Mouse (Mus musculus) v-Abl transformed pro-B cells (cell line): ENCODE data around the gene Eno2.

Experiments
- in situ Hi-C, 2 experiments: fragments of 400-800 bp; cut with MboI; formaldehyde crosslinking; loops; one replicate each; pipeline ENCODE4 v1.15.1; 2025; ENCODE audit not compliant: unreplicated experiment in 2 of 2

Gene Eno2

DNA sequence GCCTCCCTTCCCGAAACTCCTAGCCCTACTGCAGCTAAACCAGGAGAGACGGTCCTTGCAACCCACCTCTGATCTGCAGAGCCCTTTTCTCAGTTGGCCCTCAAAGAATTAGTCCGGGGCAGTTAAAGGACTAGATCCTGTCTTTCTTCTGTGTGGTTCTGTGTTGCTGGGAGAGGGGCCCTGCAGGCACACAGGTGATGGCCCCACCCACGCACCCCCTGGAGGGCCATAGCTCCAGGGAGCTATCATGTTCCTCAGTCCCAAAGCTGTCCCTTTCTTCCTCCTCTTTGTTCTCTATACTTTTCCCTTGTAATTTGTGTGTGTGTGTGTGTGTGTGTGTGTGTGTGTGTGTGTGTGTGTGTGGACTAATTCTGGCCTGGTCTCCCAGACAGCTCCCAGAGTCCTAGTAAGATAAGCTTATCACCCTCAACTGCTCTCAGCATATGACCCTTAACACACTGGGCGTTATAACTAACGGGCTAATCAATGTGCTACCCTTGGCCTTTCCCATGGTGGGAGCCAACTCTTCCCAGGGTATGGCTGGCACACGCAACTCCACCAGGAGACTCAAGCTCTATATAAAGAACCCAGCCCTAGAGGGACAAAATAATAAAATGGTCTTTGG lies 50.0 kb downstream of the Eno2 start:
- in situ Hi-C loops: loop anchor here in 1 of 2 experiments (10.0 kb wide), 1 partner anchor 315 kb away; the partner anchor contains the start of gene Ing4

DNA sequence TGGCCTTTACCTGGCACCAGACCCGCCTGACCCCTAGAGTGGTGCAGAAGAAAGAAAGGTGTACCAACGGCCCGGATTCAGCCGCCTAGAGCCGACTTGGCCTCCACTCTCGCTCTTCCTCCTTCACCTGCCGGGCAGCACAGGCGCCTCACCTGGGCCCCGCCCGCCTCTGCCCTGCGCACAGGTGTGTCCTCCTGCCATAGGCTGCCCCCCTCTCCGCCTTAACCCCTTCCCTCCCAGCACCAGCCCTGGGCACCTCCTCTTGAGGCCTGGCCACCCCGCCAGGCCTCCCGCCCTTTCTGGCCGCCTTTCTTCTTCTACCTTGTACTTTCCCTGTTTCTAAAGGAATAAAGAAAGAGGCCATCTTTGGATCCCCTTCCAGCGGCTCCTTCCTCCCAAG lies 50.8 kb downstream of the Eno2 start:
- in situ Hi-C loops: loop anchor here in 1 of 2 experiments (10.0 kb wide), 1 partner anchor 316 kb away; the partner anchor contains the start of gene Ing4

DNA sequence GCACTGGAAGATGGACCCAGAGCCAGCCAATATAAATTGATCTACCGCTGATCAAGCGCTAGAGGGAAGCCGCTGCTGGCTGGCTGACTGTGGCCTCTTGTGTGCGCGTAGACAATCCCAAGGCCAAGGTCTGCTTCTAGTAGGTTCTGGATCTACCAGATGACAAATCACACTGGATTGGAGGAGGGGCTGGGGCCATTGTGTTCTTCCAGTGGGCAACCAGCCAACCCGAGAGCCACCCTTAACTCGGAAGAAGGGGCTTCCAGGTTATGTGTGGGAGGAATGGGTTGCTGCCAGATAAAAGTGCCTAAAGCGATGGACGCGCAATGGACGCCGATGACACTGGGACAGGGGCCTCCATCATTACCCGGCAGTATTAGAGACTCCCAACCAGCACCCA lies 51.5 kb downstream of the Eno2 start:
- in situ Hi-C loops: loop anchor here in 1 of 2 experiments (10.0 kb wide), 1 partner anchor 317 kb away; the partner anchor contains the start of gene Ing4

DNA sequence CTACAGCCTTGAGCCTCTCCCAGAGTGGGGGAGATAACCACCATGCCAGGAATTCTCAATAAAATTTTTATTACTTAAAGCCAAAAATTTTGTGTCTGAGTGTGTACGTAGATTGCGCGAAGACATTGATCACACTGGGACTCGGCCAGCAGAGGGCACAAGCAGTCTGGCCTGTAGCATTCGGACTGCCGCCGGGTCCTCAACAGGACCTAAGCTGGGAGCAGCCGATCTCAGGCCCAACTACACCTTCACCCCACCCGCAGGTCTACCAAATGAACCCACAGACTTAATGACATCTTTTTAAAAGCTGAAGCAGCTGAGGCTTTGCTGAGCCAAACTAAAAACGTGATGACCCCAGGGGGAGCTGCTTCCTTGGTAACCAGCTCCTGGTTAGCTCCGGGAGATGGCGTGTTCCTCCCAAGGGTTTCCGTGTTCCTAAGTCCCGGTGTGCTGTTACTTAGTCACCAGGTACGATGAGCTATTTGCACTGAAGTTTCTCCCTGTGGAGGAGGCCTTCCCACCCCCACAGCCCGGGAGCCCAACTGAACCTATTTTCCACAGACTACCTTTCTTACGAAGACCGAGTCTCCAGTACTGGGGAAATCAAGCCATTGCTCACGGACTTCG lies 52.5 kb downstream of the Eno2 start:
- in situ Hi-C loops: loop anchor here in 1 of 2 experiments (10.0 kb wide), 1 partner anchor 318 kb away; the partner anchor contains the start of gene Ing4

DNA sequence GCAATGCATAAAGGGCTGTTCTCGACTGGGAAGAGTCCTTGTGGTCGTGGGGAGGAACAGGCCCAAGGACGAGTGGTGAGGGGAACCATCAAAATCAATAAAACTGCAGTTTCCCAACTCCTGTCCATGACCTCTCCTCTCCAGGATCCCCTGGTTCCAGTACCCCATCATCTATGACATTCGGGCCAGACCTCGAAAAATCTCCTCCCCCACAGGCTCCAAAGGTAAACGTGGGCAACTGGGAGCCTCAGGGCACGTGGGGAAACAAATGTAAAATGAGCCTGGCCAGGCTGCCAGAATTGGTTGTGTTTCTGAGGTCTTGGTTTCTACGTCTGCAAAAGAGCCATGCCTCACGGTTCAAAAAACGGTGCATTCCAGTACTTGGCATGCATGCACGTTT lies 56.6 kb downstream of the Eno2 start:
- in situ Hi-C loops: loop anchor here (5.0 to 10.0 kb wide), 4 partner anchors 34 to 329 kb away; partner anchors contain the start of gene Ing4 (in 1 of the 2)

DNA sequence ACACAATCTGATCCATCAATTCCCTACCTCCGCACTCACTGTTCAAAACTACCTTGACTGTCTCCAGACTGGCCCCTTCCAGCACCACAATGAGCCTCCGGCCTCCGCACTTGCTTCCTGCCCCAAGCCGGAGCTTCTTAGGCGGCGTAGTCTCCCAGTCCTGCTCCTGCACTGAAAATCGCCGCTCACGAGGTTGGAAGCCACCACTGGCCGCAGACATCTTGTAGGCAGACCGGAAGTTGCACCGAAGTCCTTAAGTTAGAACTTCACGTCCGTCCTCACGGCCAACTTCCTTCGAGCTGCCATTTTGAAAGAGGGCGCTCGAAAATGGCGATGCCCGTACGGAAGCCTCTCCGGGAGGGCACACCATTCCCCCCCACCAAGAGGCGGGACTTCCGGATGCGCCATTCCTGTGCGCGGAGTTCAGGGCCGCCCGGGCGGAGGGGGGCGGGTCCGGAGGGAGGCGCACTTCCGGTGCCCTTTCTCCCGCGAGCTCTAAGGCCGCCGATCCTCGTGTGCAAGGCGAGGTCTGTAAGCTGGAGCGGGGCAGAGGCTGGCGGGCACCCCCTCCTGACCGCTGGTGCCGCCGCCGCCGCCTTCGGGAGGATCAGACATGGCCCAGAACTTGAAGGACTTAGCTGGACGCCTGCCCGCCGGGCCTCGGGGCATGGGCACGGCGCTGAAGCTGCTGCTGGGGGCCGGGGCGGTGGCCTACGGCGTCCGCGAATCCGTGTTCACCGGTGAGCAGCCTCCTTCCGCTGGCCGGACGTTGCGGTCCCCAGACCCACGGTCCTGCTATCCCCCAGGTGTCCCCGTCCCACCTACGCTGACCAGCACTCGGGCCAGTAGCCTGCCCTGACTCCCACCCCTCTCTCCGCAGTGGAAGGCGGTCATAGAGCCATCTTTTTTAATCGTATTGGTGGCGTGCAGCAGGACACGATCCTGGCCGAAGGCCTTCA lies 57.4 kb downstream of the Eno2 start, which contains the start of the genes Emg1 and Phb2:
Gene Emg1 (minus strand): TSS at position 355 of the 959 bp plus-strand sequence.
Gene Phb2 (plus strand): TSS at position 513 of the 959 bp plus-strand sequence.
- in situ Hi-C loops: loop anchor here (5.0 to 10.0 kb wide), 4 partner anchors 35 to 330 kb away; partner anchors contain the start of gene Ing4 (in 1 of the 2)
